Mouse (Mus musculus): ENCODE data around the gene Gabbr2. TPM values are rescaled to one million over a fixed set of nuclear protein-coding genes. Genes with fewer than 3 reads are reported as not detected.

Gene Gabbr2
- polyA plus RNA-seq, 1 experiment from 2014 or later = 0.12 TPM

DNA sequence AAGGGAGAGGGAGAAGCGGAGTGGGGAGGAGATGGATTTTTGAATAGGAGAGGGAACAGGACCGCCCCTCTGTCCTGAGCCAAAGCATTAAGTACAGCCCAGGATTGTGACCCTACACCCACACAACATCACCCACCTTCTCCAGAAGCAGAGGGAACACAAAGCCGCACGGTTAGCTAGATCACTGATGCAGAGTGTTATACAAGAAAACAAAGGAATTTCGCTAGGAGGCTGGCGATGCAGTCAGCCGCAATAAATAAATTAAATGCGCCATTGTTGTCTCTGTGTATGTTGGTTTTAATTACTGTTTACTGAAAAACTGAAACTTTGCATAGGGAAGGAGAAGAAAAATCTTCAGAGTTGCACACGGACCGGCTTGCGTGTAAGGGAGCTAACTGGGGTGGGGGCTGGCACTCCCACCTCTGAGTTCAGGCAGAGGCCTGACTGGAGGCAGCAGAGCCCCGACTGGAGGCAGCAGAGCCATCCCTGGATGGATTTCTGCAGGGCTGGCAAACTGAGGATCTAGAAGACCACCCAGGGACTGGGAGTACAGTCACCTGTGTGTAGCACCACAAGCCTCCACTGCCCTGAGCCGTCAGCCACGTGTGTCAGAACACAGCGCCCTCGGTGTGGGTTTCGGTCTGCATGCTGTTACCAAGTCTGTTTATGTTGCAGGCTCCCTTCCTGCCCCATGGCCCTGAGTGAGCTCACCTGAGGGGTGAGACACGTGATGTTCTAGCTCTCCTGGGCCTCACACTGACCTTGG lies 93.9 kb downstream of the Gabbr2 start:
- DNase-seq (ENCODE audit: low spot score) = no peak
- Histone ChIP-seq H3K36me3 (no peaks in the 10 kb centered on the region), H3K4me1 (peaks cover 18% of the 10 kb centered on the region), H3K4me3 (no peak overlapping the region), H3K9me3 (replicated peaks) (no peaks in the 10 kb centered on the region), H3K27me3 (ENCODE audit: low read depth, poor library complexity, severe bottlenecking) (no peaks in the 10 kb centered on the region), H3K27ac (replicated peaks) (no peak overlapping the region)
- WGBS = 64% methylated on average over 18 of the region's 18 CpGs

DNA sequence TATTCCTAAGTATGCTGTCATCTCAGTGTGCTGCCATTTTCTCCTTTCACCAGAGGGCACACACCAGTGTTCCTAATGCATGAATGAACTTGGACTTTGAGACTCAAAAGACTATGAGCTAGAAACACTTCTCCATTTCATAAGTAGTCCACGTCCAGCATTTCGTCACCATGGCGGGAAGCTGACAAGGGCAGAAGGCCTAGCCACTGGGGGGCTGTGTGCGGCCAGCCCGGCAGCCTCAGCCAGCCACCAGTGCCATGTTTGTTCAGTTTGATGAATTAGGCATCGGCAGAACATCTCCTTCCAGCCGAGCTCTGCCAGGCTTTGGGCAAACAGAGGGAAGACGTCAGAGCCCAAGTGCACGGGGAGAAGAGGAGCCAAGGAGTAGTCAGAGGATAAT lies 97.5 kb downstream of the Gabbr2 start:
- Histone ChIP-seq H3K36me3 (no peaks in the 10 kb centered on the region), H3K27ac (replicated peaks) (no peak overlapping the region), H3K4me3 (no peak overlapping the region), H3K9me3 (replicated peaks) (no peaks in the 10 kb centered on the region), H3K4me1 (peaks cover 18% of the 10 kb centered on the region), H3K27me3 (ENCODE audit: low read depth, poor library complexity, severe bottlenecking) (no peaks in the 10 kb centered on the region)
- WGBS = 88% methylated on average over 9 of the region's 9 CpGs
- DNase-seq (ENCODE audit: low spot score) = no peak

DNA sequence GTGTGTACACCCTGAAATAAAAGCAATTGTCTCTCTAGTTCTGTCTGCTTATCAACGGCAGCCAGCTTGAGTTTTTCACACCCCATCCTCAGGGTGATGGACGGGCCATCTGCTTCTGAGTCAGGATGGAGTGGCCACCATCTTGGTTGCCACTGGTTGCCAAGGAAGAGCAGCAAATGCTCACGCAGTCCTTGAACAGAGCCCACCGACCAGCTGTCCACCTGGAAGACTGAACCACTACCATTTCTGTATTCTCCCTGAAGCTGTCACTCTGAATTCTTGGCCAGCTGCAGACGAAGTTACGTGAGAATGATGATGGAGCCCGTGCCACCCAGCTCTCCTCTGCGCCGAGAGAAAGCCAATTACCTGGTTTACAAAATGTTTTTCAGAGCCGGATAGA lies 102.5 kb downstream of the Gabbr2 start:
- no peak for DNase-seq (ENCODE audit: low spot score)
- peaks cover 4% of the 10 kb centered on the region; the same call in 1 of the 2 replicates for H3K4me1 ChIP-seq
- 90% methylated on average over 10 of the region's 10 CpGs for WGBS

DNA sequence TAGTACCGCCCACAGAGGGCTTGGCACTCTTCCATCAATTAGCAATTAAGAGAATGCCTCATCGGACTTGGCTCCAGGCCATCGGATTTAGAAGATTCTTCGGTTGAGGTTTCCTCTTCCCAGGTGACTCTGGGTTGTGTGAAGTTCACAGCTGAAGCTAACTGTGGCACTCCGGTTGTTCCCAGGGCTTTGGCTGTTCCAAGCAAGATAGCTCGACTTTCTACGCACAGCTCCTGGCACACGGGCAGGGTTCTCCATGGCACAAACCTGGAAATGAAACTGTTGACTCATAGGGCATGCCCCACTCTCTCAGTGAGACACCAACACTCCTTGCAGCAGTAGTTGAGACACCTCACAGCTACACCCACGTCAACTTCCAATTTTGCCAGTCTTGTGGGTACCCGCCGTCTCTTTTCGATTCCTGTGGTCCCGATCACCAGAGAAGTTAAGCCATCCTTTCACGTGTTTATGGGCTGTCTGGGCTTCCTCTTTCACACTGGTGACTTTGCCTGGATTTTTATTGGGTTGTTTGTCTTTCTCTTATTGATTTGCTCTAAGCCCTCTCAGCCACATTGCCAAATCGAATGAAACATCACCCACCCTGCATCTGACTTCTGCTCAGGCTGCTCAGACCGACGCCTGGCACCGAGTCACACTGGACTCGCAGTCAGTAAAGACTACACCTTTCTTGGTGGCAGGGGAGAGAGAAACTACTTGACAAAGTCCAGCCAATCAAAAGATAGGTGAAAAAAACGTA lies 105.9 kb downstream of the Gabbr2 start:
- Histone ChIP-seq H3K4me3 (no peak overlapping the region), H3K4me1 (peaks cover 18% of the 10 kb centered on the region), H3K27me3 (ENCODE audit: low read depth, poor library complexity, severe bottlenecking) (peaks cover 6% of the 10 kb centered on the region; the same call in 1 of the 2 replicates), H3K9me3 (replicated peaks) (no peaks in the 10 kb centered on the region), H3K36me3 (no peaks in the 10 kb centered on the region), H3K27ac (replicated peaks) (no peak overlapping the region)
- 93% methylated on average over 20 of the region's 20 CpGs for WGBS
- no peak for DNase-seq (ENCODE audit: low spot score)

More for the DNA sequence above, 102.5 kb downstream of the Gabbr2 start:
- Histone ChIP-seq H3K27ac (replicated peaks) (no peak overlapping the region), H3K4me3 (no peak overlapping the region), H3K9me3 (replicated peaks) (no peaks in the 10 kb centered on the region), H3K27me3 (ENCODE audit: low read depth, poor library complexity, severe bottlenecking) (no peaks in the 10 kb centered on the region), H3K36me3 (no peaks in the 10 kb centered on the region)

DNA sequence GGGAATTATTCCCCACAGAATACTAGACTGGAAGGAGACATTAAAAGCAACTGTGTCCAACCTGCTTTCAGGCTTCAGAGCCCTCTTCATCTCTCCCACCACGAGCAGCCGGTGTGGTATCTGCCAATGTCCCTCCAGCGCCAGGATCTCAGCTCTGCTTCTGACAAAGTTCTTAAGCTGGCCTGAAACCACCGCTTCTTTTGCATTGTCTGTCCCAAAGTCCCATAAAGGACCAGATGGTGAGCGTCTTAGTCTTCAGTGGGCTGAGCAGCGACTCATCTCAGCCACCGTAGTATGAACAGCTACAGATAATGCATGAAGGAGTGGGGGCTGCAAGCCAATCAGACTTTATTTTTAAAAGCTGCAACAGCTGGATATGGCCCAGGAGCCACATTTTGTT lies 107.5 kb downstream of the Gabbr2 start:
- H3K4me3 ChIP-seq = no peak overlapping the region
- no peak overlapping the region for H3K27ac ChIP-seq (replicated peaks)
- H3K9me3 ChIP-seq (replicated peaks) = no peaks in the 10 kb centered on the region
- H3K4me1 ChIP-seq = peaks cover 29% of the 10 kb centered on the region
- WGBS = 82% methylated on average over 7 of the region's 7 CpGs
- H3K27me3 ChIP-seq (ENCODE audit: low read depth, poor library complexity, severe bottlenecking) = peaks cover 6% of the 10 kb centered on the region; the same call in 1 of the 2 replicates
- no peaks in the 10 kb centered on the region for H3K36me3 ChIP-seq
- no peak for DNase-seq (ENCODE audit: low spot score)

DNA sequence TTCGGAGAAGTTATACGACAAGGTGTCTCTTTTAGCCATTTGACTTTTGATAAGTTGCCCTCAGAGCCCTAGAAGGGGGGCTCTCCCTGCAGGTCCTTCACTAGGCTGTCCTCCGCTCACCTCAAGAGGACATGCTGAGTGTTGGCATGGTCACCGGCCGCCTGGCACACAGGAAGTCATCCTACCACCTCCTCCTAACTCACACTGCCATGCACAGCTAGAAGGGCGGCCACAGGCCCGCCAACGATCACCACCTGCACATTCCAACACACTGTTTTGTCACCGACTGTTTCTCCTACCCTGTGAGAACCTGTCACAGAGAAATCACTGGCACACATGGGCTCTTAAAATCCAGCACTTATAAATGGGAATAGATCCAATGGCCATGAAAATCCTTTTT lies 108.1 kb downstream of the Gabbr2 start:
- H3K27ac ChIP-seq (replicated peaks) = no peak overlapping the region
- H3K27me3 ChIP-seq (ENCODE audit: low read depth, poor library complexity, severe bottlenecking) = peaks cover 6% of the 10 kb centered on the region; the same call in 1 of the 2 replicates
- H3K4me1 ChIP-seq = peaks cover 29% of the 10 kb centered on the region
- H3K9me3 ChIP-seq (replicated peaks) = no peaks in the 10 kb centered on the region
- no peaks in the 10 kb centered on the region for H3K36me3 ChIP-seq
- WGBS = 89% methylated on average over 9 of the region's 9 CpGs
- DNase-seq (ENCODE audit: low spot score) = no peak
- no peak overlapping the region for H3K4me3 ChIP-seq

DNA sequence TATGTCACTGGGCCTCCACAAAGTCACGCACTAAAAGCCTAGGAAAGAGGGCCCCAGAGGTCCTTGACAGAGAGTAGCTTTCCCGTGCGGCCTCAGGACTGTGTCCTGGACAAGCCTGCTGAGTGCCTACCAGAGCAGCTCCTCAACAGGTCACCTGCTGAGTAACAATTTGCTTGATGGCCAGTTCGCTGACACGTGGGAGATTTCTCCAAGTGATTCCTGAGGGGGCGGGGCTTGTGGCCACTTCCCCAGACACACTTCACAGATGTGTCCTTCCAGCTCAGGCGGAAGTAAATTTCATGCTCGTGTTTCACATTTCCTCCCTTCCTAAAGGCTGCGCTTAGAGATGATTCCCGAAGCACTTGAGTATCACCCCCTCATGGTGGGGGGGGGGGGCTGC lies 108.6 kb downstream of the Gabbr2 start:
- H3K4me3 ChIP-seq = no peak overlapping the region
- H3K36me3 ChIP-seq = no peaks in the 10 kb centered on the region
- DNase-seq (ENCODE audit: low spot score) = no peak
- no peak overlapping the region for H3K27ac ChIP-seq (replicated peaks)
- no peaks in the 10 kb centered on the region for H3K9me3 ChIP-seq (replicated peaks)
- peaks cover 29% of the 10 kb centered on the region for H3K4me1 ChIP-seq
- H3K27me3 ChIP-seq (ENCODE audit: low read depth, poor library complexity, severe bottlenecking) = peaks cover 6% of the 10 kb centered on the region; the same call in 1 of the 2 replicates
- 53% methylated on average over 10 of the region's 10 CpGs for WGBS

DNA sequence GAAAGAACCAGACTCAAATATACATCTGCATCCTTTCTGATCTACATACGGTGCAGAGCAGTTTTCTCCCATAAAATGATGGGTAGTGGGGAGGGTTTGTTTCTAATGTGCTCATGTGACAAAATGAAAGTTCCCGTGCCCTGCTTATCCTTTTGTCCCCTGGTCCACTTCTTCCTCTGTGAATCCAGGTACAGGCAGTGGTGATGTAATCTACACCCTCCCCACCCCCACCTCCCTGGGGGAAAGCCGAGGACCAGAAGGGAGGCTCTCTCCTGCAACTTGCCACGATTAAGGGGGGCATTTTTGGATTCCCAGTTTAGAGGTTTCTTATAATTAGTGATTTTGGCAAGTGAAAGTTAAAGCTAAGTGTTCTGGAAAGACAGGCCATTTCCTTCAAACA lies 110.4 kb downstream of the Gabbr2 start:
- 66% methylated on average over 4 of the region's 4 CpGs for WGBS
- no peak overlapping the region for H3K27ac ChIP-seq (replicated peaks)
- no peaks in the 10 kb centered on the region for H3K9me3 ChIP-seq (replicated peaks)
- H3K27me3 ChIP-seq (ENCODE audit: low read depth, poor library complexity, severe bottlenecking) = peaks cover 6% of the 10 kb centered on the region; the same call in 1 of the 2 replicates
- no peak overlapping the region for H3K4me3 ChIP-seq
- no peaks in the 10 kb centered on the region for H3K36me3 ChIP-seq
- peaks cover 29% of the 10 kb centered on the region for H3K4me1 ChIP-seq
- no peak for DNase-seq (ENCODE audit: low spot score)

DNA sequence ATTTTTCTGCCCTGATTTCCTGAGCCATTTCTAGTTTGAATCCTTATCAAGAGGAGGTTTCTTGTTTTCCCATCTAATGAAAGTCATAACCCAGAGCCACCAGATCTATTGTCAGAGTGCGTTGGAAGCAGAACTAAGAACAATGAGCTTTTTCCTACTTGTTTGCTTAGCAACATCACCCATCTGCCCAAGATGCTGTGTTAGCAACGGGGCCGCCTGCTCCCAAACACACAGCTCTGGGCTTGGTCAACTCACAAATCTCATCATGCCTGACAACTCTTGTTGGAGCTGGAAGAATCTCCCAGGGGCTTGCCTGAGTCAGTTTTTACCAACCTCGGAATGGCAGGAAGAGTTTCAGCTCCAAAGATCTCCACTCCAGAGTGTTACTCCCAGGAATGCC lies 111.7 kb downstream of the Gabbr2 start:
- H3K27me3 ChIP-seq (ENCODE audit: low read depth, poor library complexity, severe bottlenecking) = peaks cover 6% of the 10 kb centered on the region; the same call in 1 of the 2 replicates
- H3K4me3 ChIP-seq = no peak overlapping the region
- no peak overlapping the region for H3K27ac ChIP-seq (replicated peaks)
- DNase-seq (ENCODE audit: low spot score) = no peak
- H3K4me1 ChIP-seq = peaks cover 29% of the 10 kb centered on the region
- H3K36me3 ChIP-seq = no peaks in the 10 kb centered on the region
- no peaks in the 10 kb centered on the region for H3K9me3 ChIP-seq (replicated peaks)
- WGBS = 51% methylated on average over 4 of the region's 4 CpGs

DNA sequence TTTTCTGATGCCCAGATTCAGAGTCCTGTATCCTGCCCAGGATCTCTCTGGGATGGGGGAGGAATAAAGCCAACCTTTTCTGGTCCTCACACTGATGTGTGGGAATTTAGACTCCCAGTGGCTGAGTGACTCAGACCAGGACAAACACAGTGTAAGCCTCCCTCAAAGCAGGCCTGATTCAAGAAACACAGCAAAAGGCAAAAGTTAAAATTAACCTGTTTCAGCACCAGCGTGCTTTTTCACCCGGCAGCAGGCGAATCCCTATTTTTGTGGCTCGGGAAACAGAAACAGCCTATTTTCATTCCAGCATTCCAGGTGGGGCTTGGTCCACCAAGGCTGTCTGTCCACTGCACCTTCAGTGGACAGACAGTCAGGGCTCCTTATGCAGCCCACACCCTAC lies 118.9 kb downstream of the Gabbr2 start:
- WGBS = 93% methylated on average over 4 of the region's 4 CpGs

DNA sequence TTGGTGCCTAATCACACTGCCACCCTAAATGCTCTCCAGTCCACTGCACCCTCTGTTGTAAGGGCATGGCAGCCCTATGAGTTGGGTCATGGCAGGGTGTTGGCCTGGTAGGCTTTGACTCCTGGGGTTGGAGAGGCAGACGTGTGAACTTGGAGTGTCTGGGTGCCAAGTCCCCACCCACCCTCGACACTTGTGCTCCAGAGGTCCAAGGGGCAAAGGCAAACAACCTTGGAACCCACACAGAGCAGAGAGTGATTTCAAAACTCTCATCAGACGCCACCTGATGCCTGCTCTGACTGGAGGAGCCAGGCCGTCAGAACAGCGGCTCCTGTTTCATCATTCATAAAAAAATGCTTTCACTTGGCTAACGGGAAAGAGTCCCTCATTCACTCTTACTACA lies 121.5 kb downstream of the Gabbr2 start:
- Histone ChIP-seq H3K36me3 (no peaks in the 10 kb centered on the region), H3K4me1 (peaks cover 8% of the 10 kb centered on the region; the same call in 1 of the 2 replicates), H3K9me3 (replicated peaks) (no peaks in the 10 kb centered on the region), H3K27me3 (ENCODE audit: low read depth, poor library complexity, severe bottlenecking) (no peaks in the 10 kb centered on the region), H3K27ac (replicated peaks) (no peak overlapping the region), H3K4me3 (no peak overlapping the region)
- 82% methylated on average over 6 of the region's 6 CpGs for WGBS
- DNase-seq (ENCODE audit: low spot score) = no peak

More for the DNA sequence above, 118.9 kb downstream of the Gabbr2 start:
- H3K27me3 ChIP-seq (ENCODE audit: low read depth, poor library complexity, severe bottlenecking) = no peaks in the 10 kb centered on the region
- no peak overlapping the region for H3K27ac ChIP-seq (replicated peaks)
- H3K4me3 ChIP-seq = no peak overlapping the region
- DNase-seq (ENCODE audit: low spot score) = no peak
- H3K4me1 ChIP-seq = peaks cover 8% of the 10 kb centered on the region; the same call in 1 of the 2 replicates
- no peaks in the 10 kb centered on the region for H3K9me3 ChIP-seq (replicated peaks)
- no peaks in the 10 kb centered on the region for H3K36me3 ChIP-seq

DNA sequence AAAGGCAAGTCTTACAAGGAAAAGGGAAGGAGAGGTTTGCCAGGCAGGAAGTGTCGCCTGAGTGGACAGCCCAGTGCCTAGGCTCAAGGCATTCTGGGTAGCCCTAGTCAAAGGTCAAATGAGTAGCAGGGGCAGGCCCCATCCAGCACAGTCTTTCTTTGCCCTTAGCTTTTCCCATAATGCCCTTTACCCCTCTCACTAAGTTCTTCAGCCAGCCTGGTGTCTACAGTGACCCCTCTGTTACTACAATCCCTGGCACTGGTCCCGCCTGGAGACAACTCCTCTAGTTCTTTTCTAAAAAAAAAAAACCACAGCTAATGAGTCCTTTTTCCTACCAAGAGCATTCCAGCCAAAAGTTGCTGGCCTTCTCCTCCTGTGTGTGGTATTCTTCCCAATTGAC lies 122.3 kb downstream of the Gabbr2 start:
- 83% methylated on average over 2 of the region's 2 CpGs for WGBS
- H3K27ac ChIP-seq (replicated peaks) = no peak overlapping the region
- no peaks in the 10 kb centered on the region for H3K27me3 ChIP-seq (ENCODE audit: low read depth, poor library complexity, severe bottlenecking)
- no peak overlapping the region for H3K4me3 ChIP-seq
- H3K36me3 ChIP-seq = no peaks in the 10 kb centered on the region
- peaks cover 8% of the 10 kb centered on the region; the same call in 1 of the 2 replicates for H3K4me1 ChIP-seq
- H3K9me3 ChIP-seq (replicated peaks) = no peaks in the 10 kb centered on the region
- DNase-seq (ENCODE audit: low spot score) = no peak

DNA sequence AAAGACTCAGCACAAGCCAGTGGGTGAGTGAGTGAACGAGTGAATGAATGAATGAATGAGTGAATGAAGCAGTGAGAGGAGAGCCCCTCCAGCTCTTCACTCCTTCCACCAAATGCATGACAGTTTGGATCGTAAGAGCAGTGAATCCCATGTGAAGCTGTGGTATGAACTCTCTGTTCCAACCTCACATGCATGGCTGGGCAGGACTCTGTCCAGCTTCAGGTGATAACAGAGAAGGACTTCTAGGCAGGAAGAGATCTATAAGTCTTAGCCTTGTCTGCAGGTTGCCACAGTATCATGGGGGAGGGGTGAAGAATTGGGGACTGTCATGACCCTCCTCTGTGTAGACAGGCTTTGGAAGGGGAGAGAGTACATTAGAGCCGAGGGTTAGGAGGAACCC lies 122.8 kb downstream of the Gabbr2 start:
- Histone ChIP-seq H3K36me3 (no peaks in the 10 kb centered on the region), H3K4me1 (peaks cover 10% of the 10 kb centered on the region), H3K9me3 (replicated peaks) (no peaks in the 10 kb centered on the region), H3K4me3 (no peak overlapping the region), H3K27ac (replicated peaks) (no peak overlapping the region), H3K27me3 (ENCODE audit: low read depth, poor library complexity, severe bottlenecking) (no peaks in the 10 kb centered on the region)
- WGBS = 88% methylated on average over 3 of the region's 3 CpGs
- no peak for DNase-seq (ENCODE audit: low spot score)

All from midbrain, embryonic 10.5 days (tissue).